Mouse (Mus musculus): ENCODE results near the gene Erg. TPM values are rescaled to one million over a fixed set of nuclear protein-coding genes. Genes with fewer than 3 reads are reported as not detected.

Erg gene
- polyA plus RNA-seq, 1 experiment from 2014 or later: 2.7 TPM

DNA sequence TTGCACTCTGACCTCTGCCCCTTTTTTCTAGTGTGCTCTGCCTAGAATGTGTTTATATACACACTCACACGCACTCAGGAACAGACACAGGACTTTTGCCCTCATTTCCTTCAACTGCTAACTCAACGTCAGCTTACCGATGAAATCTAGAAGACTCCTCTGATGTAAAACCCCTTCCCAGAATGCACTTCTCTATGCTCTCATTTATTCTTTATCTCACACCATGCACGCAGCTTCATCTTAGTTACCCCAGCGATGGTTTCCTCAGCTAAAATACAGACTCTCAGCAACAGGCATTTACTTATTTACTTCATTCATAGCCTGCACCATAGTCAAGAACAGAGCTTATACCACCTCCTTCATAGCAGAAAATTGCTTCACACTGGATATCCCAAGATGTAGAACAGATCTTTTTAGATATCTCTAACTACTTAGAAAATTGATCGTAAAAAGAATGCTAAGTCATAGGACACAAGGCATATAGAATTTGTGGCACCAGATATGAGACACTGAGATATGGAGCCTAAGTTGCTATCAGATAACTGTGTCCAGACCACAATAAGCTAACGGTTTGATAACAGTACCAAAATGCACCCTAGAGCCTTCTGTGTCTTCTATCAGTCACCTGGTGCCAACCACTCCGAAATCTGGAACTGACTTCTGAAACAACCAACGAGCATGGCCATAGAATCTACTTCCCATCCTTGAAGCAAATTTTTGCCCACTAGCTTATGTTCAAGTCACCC, 98.6 kb downstream of the Erg start:
- H3K9ac ChIP-seq (replicated peaks; ENCODE audit: low read depth, low read length): no peak overlapping the region
- H3K4me1 ChIP-seq (ENCODE audit: control insufficient read depth, insufficient read depth, low read length): no peaks in the 10 kb centered on the region
- 61% methylated on average over 9 of the region's 9 CpGs for WGBS
- H3K36me3 ChIP-seq (ENCODE audit: control insufficient read depth, insufficient read depth, low read length): no peaks in the 10 kb centered on the region
- no peak for ATAC-seq (ENCODE audit: insufficient number of reproducible peaks, insufficient read depth, low FRiP score, low read depth)
- no peaks in the 10 kb centered on the region for H3K9me3 ChIP-seq (ENCODE audit: control insufficient read depth, low read depth, low read length)
- no peak overlapping the region for H3K4me3 ChIP-seq (ENCODE audit: low read depth, low read length)
- no peaks in the 10 kb centered on the region for H3K27me3 ChIP-seq (ENCODE audit: control insufficient read depth, insufficient read depth, low read length)
- no peak overlapping the region for H3K4me2 ChIP-seq (replicated peaks; ENCODE audit: low read depth, low read length)
- no peak overlapping the region for H3K27ac ChIP-seq (ENCODE audit: low read length)

DNA sequence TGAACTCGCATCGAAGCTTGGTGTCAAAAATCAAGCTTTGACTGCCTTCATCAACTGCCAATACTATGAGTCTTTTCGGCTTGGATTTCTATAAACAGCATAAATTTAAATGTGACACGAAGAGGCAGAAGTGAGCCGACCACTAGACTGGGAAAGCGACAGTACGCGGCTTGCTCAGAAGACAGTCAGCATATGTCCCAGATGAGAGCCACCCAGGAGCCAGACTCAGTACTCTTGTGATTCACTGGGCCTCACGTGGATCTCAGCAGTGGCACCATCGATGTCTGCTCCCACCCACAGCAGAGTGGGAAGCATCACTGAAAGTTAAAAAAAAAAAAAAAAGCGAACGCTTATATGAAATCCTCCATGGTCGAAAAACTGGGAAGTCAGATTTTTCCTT, 105.2 kb downstream of the Erg start:
- WGBS: 83% methylated on average over 13 of the region's 13 CpGs
- no peaks in the 10 kb centered on the region for H3K36me3 ChIP-seq (ENCODE audit: control insufficient read depth, insufficient read depth, low read length)
- H3K9ac ChIP-seq (replicated peaks; ENCODE audit: low read depth, low read length): no peak overlapping the region

DNA sequence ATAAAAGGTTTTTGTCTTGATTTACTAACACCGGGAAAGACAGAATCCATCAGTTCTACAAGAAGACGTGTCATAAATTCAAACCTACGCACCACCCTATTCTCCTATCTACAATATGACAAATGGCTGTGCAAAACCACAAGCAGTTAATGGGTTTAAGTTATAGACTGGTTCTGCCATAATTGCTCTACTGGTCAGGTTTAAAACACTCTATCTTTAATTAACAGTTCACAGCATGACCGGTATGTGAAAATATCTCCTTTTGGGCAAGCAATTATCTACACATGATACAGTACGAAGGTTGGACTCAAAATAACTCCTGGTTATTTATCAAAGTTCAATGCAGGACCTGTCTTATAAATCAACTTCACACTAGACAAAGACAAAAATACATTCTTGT, 107.8 kb downstream of the Erg start:
- H3K27me3 ChIP-seq (ENCODE audit: control insufficient read depth, insufficient read depth, low read length): no peaks in the 10 kb centered on the region
- H3K4me2 ChIP-seq (replicated peaks; ENCODE audit: low read depth, low read length): no peak overlapping the region
- H3K4me1 ChIP-seq (ENCODE audit: control insufficient read depth, insufficient read depth, low read length): no peaks in the 10 kb centered on the region
- ATAC-seq (ENCODE audit: insufficient number of reproducible peaks, insufficient read depth, low FRiP score, low read depth): no peak
- H3K27ac ChIP-seq (ENCODE audit: low read length): no peak overlapping the region
- no peak overlapping the region for H3K4me3 ChIP-seq (ENCODE audit: low read depth, low read length)
- no peaks in the 10 kb centered on the region for H3K36me3 ChIP-seq (ENCODE audit: control insufficient read depth, insufficient read depth, low read length)
- WGBS: 69% methylated on average over 5 of the region's 5 CpGs
- no peaks in the 10 kb centered on the region for H3K9me3 ChIP-seq (ENCODE audit: control insufficient read depth, low read depth, low read length)
- H3K9ac ChIP-seq (replicated peaks; ENCODE audit: low read depth, low read length): no peak overlapping the region

More for the DNA sequence above, 105.2 kb downstream of the Erg start:
- Histone ChIP-seq H3K27me3 (ENCODE audit: control insufficient read depth, insufficient read depth, low read length) (no peaks in the 10 kb centered on the region), H3K9me3 (ENCODE audit: control insufficient read depth, low read depth, low read length) (no peaks in the 10 kb centered on the region), H3K27ac (ENCODE audit: low read length) (no peak overlapping the region), H3K4me2 (replicated peaks; ENCODE audit: low read depth, low read length) (no peak overlapping the region), H3K4me3 (ENCODE audit: low read depth, low read length) (no peak overlapping the region), H3K4me1 (ENCODE audit: control insufficient read depth, insufficient read depth, low read length) (no peaks in the 10 kb centered on the region)
- no peak for ATAC-seq (ENCODE audit: insufficient number of reproducible peaks, insufficient read depth, low FRiP score, low read depth)

DNA sequence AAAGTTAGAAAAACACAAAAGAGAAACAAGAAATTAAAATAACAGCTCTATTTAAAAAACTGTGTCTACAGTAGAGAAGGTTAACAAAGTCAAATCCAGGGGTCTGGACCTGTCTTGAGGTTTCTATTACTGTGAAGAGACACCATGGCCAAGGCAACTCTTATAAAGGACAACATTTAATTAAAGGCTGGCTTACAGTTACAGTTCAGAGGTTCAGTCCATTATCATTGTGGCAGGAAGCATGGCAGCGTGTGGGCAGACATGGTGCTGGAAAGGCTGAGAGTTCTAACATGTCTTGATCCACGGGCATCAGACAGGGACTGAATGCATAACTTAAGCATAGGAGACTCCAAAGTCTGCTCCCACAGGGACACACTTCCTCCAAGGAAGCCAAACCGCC, 111.4 kb downstream of the Erg start:
- Histone ChIP-seq H3K9ac (replicated peaks; ENCODE audit: low read depth, low read length) (no peak overlapping the region), H3K27me3 (ENCODE audit: control insufficient read depth, insufficient read depth, low read length) (no peaks in the 10 kb centered on the region), H3K4me3 (ENCODE audit: low read depth, low read length) (no peak overlapping the region), H3K4me1 (ENCODE audit: control insufficient read depth, insufficient read depth, low read length) (no peaks in the 10 kb centered on the region), H3K27ac (ENCODE audit: low read length) (no peak overlapping the region), H3K4me2 (replicated peaks; ENCODE audit: low read depth, low read length) (no peak overlapping the region), H3K36me3 (ENCODE audit: control insufficient read depth, insufficient read depth, low read length) (no peaks in the 10 kb centered on the region), H3K9me3 (ENCODE audit: control insufficient read depth, low read depth, low read length) (no peaks in the 10 kb centered on the region)
- 87% methylated on average over 3 of the region's 3 CpGs for WGBS
- no peak for ATAC-seq (ENCODE audit: insufficient number of reproducible peaks, insufficient read depth, low FRiP score, low read depth)

DNA sequence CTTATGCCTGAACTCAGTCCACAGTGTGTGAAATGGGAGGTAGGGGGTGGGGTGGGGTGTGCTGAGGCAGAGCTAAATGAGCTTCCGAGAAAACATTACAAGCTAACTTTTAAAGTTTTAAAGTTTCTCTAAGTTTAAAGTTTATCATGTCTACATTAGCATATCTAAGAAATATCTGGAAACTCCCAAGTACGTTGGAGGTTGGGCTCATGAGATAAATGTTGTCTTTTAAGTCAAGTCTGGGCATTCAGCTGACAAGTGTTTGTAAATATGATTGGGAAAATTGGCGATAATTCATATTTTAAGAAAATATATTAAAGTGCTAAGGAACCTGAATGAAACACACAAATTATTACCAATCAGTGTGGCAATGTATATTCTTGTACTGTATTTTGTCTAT, 112.4 kb downstream of the Erg start:
- H3K4me1 ChIP-seq (ENCODE audit: control insufficient read depth, insufficient read depth, low read length): no peaks in the 10 kb centered on the region
- ATAC-seq (ENCODE audit: insufficient number of reproducible peaks, insufficient read depth, low FRiP score, low read depth): no peak
- no peak overlapping the region for H3K9ac ChIP-seq (replicated peaks; ENCODE audit: low read depth, low read length)
- no peak overlapping the region for H3K4me2 ChIP-seq (replicated peaks; ENCODE audit: low read depth, low read length)
- no peak overlapping the region for H3K27ac ChIP-seq (ENCODE audit: low read length)
- no peak overlapping the region for H3K4me3 ChIP-seq (ENCODE audit: low read depth, low read length)
- H3K9me3 ChIP-seq (ENCODE audit: control insufficient read depth, low read depth, low read length): no peaks in the 10 kb centered on the region
- WGBS: 81% methylated on average over 3 of the region's 3 CpGs
- no peaks in the 10 kb centered on the region for H3K27me3 ChIP-seq (ENCODE audit: control insufficient read depth, insufficient read depth, low read length)
- no peaks in the 10 kb centered on the region for H3K36me3 ChIP-seq (ENCODE audit: control insufficient read depth, insufficient read depth, low read length)

DNA sequence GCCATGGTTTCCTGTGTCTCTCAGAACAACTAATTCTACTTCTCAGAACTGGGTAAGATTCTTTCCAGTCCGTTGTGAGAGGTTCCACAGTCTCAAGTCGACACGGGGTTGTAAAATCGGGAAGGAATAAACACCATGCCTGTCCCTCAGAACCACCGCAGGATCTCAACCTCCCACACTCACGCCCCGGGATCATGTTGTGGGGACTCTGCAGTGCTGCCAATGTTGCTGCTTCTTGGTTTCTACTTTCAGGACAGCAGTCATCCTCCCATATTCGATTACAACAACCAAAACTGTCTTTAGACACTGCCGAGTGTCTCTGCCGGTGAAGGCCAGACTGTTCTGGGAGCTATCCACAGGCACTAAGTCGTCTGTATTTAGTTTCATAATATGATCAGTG, 113.6 kb downstream of the Erg start:
- Histone ChIP-seq H3K4me2 (replicated peaks; ENCODE audit: low read depth, low read length) (no peak overlapping the region), H3K9me3 (ENCODE audit: control insufficient read depth, low read depth, low read length) (no peaks in the 10 kb centered on the region), H3K4me1 (ENCODE audit: control insufficient read depth, insufficient read depth, low read length) (no peaks in the 10 kb centered on the region), H3K9ac (replicated peaks; ENCODE audit: low read depth, low read length) (no peak overlapping the region), H3K4me3 (ENCODE audit: low read depth, low read length) (no peak overlapping the region), H3K36me3 (ENCODE audit: control insufficient read depth, insufficient read depth, low read length) (no peaks in the 10 kb centered on the region), H3K27ac (ENCODE audit: low read length) (no peak overlapping the region), H3K27me3 (ENCODE audit: control insufficient read depth, insufficient read depth, low read length) (no peaks in the 10 kb centered on the region)
- WGBS: 85% methylated on average over 11 of the region's 11 CpGs
- ATAC-seq (ENCODE audit: insufficient number of reproducible peaks, insufficient read depth, low FRiP score, low read depth): no peak

DNA sequence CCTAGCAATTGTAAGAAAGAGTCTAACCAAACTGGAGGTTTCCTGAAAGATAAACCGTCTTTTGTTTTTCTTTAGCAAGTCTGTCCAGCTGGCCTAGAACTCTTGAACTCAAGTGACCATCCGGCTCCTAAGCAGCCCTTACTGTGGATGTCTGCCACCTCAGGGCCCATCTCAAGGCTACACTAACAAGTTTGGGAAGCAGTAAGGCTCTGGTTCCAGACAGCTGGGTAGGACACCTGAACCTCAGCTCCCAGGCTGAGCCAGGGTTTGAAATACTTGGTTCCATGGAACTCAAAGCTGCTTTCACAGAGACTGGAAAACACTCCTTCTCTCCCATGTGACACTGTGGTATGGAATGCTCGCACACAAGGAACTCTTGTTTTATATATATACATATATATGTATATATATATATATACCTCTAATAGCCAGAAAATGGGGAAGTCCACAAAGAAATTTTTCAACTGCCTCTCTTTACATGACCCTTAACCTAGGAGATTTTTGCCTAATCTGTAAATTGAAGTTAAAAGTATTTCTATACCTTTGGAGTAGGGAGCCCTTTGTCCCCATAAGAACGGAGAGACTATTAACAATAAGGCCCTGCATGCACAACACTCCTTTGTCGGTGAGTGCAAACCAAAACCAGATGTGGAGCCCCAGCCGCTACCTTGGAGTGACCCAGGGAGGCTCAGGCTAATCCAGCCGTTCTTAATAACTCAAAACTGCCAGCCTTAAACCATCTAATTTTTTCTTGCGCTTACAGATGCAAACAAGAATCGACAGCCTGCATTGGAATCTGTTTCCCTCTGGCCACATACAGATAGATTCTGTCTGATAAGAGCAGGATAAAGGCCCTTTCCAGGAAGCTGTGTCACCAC, 116.9 kb downstream of the Erg start:
- no peak overlapping the region for H3K27ac ChIP-seq (ENCODE audit: low read length)
- no peak overlapping the region for H3K4me2 ChIP-seq (replicated peaks; ENCODE audit: low read depth, low read length)
- 53% methylated on average over 9 of the region's 9 CpGs for WGBS

DNA sequence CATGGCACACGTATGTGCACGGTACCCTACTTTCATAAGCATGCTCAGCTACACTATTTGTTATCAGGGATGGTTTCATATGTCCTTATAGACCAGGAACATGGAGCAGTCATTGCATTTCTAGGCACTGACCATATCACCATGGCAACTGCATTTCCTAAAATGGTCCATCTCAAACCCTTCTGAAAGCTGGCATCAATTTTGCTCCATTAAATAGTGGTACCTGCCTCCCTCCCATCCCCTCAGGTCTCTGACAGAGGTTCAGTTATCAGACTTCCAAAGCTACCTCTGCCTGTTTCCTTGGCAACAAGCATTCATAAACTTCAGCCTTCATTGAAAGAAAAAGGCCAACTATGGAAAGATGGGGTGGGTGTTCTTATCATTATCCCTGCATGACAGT, 118.5 kb downstream of the Erg start:
- Histone ChIP-seq H3K27me3 (ENCODE audit: control insufficient read depth, insufficient read depth, low read length) (no peaks in the 10 kb centered on the region), H3K27ac (ENCODE audit: low read length) (no peak overlapping the region), H3K9ac (replicated peaks; ENCODE audit: low read depth, low read length) (no peak overlapping the region), H3K36me3 (ENCODE audit: control insufficient read depth, insufficient read depth, low read length) (no peaks in the 10 kb centered on the region), H3K4me2 (replicated peaks; ENCODE audit: low read depth, low read length) (no peak overlapping the region), H3K9me3 (ENCODE audit: control insufficient read depth, low read depth, low read length) (no peaks in the 10 kb centered on the region), H3K4me3 (ENCODE audit: low read depth, low read length) (no peak overlapping the region), H3K4me1 (ENCODE audit: control insufficient read depth, insufficient read depth, low read length) (no peaks in the 10 kb centered on the region)
- no peak for ATAC-seq (ENCODE audit: insufficient number of reproducible peaks, insufficient read depth, low FRiP score, low read depth)
- 93% methylated on average over 2 of the region's 2 CpGs for WGBS

More for the DNA sequence above, 116.9 kb downstream of the Erg start:
- no peaks in the 10 kb centered on the region for H3K9me3 ChIP-seq (ENCODE audit: control insufficient read depth, low read depth, low read length)
- H3K27me3 ChIP-seq (ENCODE audit: control insufficient read depth, insufficient read depth, low read length): no peaks in the 10 kb centered on the region
- H3K4me3 ChIP-seq (ENCODE audit: low read depth, low read length): no peak overlapping the region
- no peaks in the 10 kb centered on the region for H3K4me1 ChIP-seq (ENCODE audit: control insufficient read depth, insufficient read depth, low read length)
- H3K9ac ChIP-seq (replicated peaks; ENCODE audit: low read depth, low read length): no peak overlapping the region
- no peaks in the 10 kb centered on the region for H3K36me3 ChIP-seq (ENCODE audit: control insufficient read depth, insufficient read depth, low read length)
- no peak for ATAC-seq (ENCODE audit: insufficient number of reproducible peaks, insufficient read depth, low FRiP score, low read depth)
